Mouse (Mus musculus) forebrain, embryonic 16.5 days (tissue): Measurements from ENCODE around the gene Serpina3f. TPM values are rescaled to one million over a fixed set of nuclear protein-coding genes. Genes with fewer than 3 reads are reported as not detected.

ENCODE experiments used
- ATAC-seq: fragments of 200-750 bp; cut with Nextera tagmentation; 2 replicates; pipeline ENCODE4 v1.8.0; 2017; ENCODE audit warnings: mild to moderate bottlenecking, moderate library complexity
- H3K27ac ChIP-seq: fragments of 300-500 bp; sonication (generic); 2 replicates; pipeline ENCODE4 v1.5.1; 2014; ENCODE audit warnings: low read length, control low read depth
- H3K27me3 ChIP-seq: fragments of 300-500 bp; sonication (generic); replicated peaks from 2 replicates; pipeline ENCODE4 v1.6.1; 2014; ENCODE audit warnings: low read length; ENCODE audit not compliant: control insufficient read depth, insufficient read depth
- H3K36me3 ChIP-seq: fragments of 300-500 bp; sonication (generic); 2 replicates; pipeline ENCODE4 v1.6.1; 2014; ENCODE audit not compliant: control insufficient read depth, insufficient read depth
- H3K4me1 ChIP-seq: fragments of 300-500 bp; sonication (generic); replicated peaks from 2 replicates; pipeline ENCODE4 v1.6.1; 2014; ENCODE audit warnings: low read length; ENCODE audit not compliant: control insufficient read depth, insufficient read depth
- H3K4me2 ChIP-seq: fragments of 300-500 bp; sonication (generic); 2 replicates; pipeline ENCODE4 v1.6.1; 2014; ENCODE audit warnings: mild to moderate bottlenecking, low read length, control low read depth
- H3K4me3 ChIP-seq: fragments of 300-500 bp; sonication (generic); replicated peaks from 2 replicates; pipeline ENCODE4 v1.5.1; 2014; ENCODE audit warnings: mild to moderate bottlenecking, low read length, control low read depth
- H3K9ac ChIP-seq: fragments of 300-500 bp; sonication (generic); replicated peaks from 2 replicates; pipeline ENCODE4 v1.6.1; 2014; ENCODE audit warnings: low read depth, low read length, control low read depth
- H3K9me3 ChIP-seq: fragments of 300-500 bp; sonication (generic); 2 replicates; pipeline ENCODE4 v1.6.1; 2016; ENCODE audit warnings: low read length; ENCODE audit not compliant: control insufficient read depth
- WGBS: fragments of 180-500 bp; shearing (Covaris S2); extraction: QIAGEN DNeasy Blood & Tissue Kit; methylation state at CpG from one replicate; pipeline ENCODE4 v1.1.7; 2014; 5-methylcytosine and 5-hydroxymethylcytosine counted together
- polyA plus RNA-seq: library from polyadenylated mRNA; unstranded; fragments of >200 nt; fragmentation: Nextera tagmentation; extraction: Ambion mirVana; gene quantifications from 2 replicates; pipeline ENCODE4 v1.2.1, GENCODE M21; 2015

Gene Serpina3f
- 0.20 TPM in 1 of 2 replicates, not detected in the other for polyA plus RNA-seq

DNA sequence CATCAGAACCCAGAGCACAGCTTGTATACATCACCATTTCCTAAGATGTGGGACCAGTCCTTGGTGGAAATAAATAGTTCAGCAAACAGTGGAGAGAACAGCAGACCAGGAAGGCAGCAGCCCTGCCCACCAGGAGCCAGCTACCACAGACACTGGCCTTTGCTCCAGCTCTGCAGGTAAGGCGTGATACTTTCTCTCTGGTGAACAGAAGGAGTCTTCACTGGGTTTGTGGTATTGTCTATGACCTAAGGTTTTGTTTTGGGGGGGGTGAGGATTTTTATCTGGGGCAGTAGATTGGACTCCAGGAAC lies at the start of gene Serpina3f:
Gene Serpina3f, plus strand, starts transcription at position 100 of the 309 bp plus-strand sequence.
- Histone ChIP-seq H3K4me3 (no peak within 1 kb of the TSS), H3K9ac (no peak within 1 kb of the TSS), H3K36me3 (no peaks in the 10 kb centered on the region), H3K4me1 (no peaks in the 10 kb centered on the region), H3K9me3 (no peaks in the 10 kb centered on the region), H3K4me2 (no peak within 1 kb of the TSS), H3K27ac (no peak within 1 kb of the TSS), H3K27me3 (no peaks in the 10 kb centered on the region)
- no peak for ATAC-seq
- WGBS = 72% methylated on average over 1 of the region's 1 CpGs

DNA sequence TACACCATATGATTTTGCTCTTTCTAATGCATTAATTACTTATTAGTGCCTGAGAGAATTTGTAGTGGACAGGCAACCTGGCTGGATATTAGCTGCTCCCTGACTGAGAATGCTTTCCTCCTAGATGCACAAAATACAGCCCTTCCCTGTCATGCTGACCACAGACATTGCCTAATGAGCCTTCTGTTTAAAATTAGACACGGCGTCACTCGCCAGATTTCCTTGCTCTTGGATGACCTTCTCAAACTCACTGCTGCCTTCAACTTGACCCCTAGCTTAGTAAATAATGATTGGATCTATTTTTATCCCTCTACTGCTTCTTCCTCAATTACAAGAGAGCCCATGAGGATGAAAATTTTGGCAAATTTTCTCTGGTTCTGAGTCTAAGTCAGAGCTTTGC lies 39.6 kb upstream of the Serpina3f start:
- Histone ChIP-seq H3K4me3 (no peak overlapping the region), H3K27ac (no peak overlapping the region), H3K4me2 (no peak overlapping the region), H3K4me1 (no peaks in the 10 kb centered on the region), H3K27me3 (no peaks in the 10 kb centered on the region), H3K36me3 (no peaks in the 10 kb centered on the region), H3K9me3 (no peaks in the 10 kb centered on the region), H3K9ac (no peak overlapping the region)
- no peak for ATAC-seq
- 89% methylated on average over 3 of the region's 3 CpGs for WGBS

DNA sequence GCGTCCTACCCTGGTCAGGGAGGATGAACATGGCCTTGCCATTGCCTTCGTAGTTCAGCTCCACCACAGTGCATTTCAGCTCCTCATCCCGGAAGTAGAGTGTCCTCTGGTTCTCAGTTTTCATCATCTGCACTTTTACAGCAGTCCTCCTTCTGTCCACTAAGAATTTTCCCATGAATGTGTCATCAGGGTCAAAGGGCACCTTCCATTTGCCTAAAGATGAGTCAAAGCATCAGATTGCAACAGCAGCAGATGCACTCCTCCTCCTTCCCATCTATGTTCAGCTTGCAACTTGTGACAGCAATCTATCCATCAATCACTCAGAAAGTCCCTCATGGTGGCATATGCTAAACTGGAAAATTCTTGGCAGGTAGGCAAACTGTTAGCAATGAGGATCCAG lies 38.7 kb upstream of the Serpina3f start:
- ATAC-seq = no peak
- H3K27me3 ChIP-seq = no peaks in the 10 kb centered on the region
- no peak overlapping the region for H3K27ac ChIP-seq
- H3K4me1 ChIP-seq = no peaks in the 10 kb centered on the region
- H3K36me3 ChIP-seq = no peaks in the 10 kb centered on the region
- no peak overlapping the region for H3K4me3 ChIP-seq
- H3K9ac ChIP-seq = no peak overlapping the region
- H3K9me3 ChIP-seq = no peaks in the 10 kb centered on the region
- WGBS = 82% methylated on average over 3 of the region's 3 CpGs
- no peak overlapping the region for H3K4me2 ChIP-seq

DNA sequence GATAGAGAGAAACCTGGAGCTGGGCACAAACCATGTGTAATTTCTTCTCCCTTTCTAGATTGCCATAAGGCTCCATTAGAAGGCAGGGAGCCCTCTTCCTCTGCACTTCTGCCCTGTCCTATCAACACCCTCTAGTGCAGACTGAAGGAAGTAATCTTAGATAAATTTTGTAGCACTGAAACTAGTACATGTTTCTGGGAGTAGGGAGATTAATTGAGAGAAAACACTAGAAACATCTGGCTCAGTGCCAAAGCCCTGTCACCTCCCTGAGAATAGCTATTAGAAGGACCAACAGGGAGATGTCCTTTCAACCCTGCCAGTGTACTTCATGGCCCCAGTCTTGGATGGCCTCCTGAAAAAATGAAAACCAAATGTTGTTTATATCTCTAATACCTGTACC lies 35.8 kb upstream of the Serpina3f start:
- Histone ChIP-seq H3K36me3 (no peaks in the 10 kb centered on the region), H3K27ac (no peak overlapping the region), H3K4me2 (no peak overlapping the region), H3K9me3 (no peaks in the 10 kb centered on the region), H3K9ac (no peak overlapping the region), H3K4me1 (no peaks in the 10 kb centered on the region), H3K4me3 (no peak overlapping the region), H3K27me3 (no peaks in the 10 kb centered on the region)
- ATAC-seq = no peak

DNA sequence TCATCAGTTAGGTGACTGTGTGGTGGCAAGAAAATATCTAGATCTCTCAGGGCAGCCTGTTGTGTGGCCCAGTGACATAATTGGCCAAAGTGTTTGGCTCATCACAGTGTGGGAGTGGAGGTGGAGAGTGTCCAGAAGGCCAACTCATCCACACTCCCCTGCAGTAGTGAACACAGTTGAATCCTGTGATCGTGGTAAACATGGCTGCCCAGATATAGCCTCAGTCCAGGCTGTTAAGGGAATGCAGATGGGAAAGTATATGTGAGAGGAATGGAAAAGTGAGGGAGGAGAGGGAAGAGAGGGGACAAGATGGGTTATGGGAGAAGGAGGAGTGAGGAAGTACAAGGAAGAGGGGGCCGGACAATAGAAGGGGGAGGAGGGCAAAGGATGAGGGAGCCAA lies 35.4 kb upstream of the Serpina3f start:
- WGBS = 86% methylated on average over 2 of the region's 2 CpGs
- Histone ChIP-seq H3K27me3 (no peaks in the 10 kb centered on the region), H3K4me1 (no peaks in the 10 kb centered on the region), H3K9ac (no peak overlapping the region), H3K4me2 (no peak overlapping the region), H3K4me3 (no peak overlapping the region), H3K9me3 (no peaks in the 10 kb centered on the region), H3K36me3 (no peaks in the 10 kb centered on the region), H3K27ac (no peak overlapping the region)
- ATAC-seq = no peak

DNA sequence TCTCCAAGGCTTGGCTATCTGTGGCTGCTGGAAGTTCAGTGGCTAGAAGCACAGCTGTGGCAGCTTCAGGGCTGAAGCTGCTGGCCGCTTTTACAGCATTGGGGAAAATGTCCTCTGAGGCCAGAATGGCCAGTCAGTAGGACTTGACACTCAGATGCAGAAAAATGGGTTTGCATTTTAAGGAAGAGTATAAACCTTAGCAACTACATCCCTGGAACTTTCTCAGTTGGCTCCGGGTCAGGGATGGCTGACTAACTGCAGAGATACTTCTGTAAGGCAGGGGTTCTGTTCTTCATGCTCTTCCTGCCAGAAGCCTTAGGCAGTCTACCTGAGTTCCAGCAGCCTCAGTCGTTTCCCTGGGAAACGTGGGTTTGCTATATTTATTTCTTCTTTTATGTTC lies 29.3 kb upstream of the Serpina3f start:
- H3K27ac ChIP-seq = no peak overlapping the region
- no peaks in the 10 kb centered on the region for H3K9me3 ChIP-seq
- no peak overlapping the region for H3K4me3 ChIP-seq
- no peaks in the 10 kb centered on the region for H3K4me1 ChIP-seq
- H3K4me2 ChIP-seq = no peak overlapping the region
- WGBS = 78% methylated on average over 4 of the region's 4 CpGs
- ATAC-seq = no peak
- no peaks in the 10 kb centered on the region for H3K27me3 ChIP-seq
- no peaks in the 10 kb centered on the region for H3K36me3 ChIP-seq
- H3K9ac ChIP-seq = no peak overlapping the region

DNA sequence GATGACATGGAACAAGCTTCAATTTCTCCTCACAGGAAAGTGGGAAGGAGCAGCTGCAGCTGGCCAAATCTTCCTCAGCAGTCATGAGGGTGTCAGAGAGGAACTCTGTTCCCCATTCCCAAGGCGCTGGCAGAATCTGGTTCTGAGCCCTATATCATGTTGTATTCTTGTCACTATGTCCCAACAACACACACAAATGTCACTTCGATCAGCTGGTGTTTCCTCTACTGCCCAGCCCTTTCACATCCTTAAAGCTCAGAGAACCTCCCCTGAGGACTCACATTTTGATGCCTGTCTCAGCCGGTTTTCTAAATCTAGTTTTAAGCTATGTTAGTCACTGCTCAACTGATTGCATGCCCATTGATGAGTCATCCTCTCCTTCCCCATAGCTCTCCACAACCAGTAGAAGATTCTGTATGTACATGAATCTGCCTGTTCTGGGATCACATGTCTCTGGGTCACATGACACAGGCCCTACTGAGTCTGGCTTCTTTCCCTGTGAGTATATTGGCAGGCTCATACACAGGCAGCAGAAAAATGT lies 28.2 kb upstream of the Serpina3f start:
- no peak overlapping the region for H3K27ac ChIP-seq
- 90% methylated on average over 3 of the region's 3 CpGs for WGBS
- no peak overlapping the region for H3K4me2 ChIP-seq
- no peak overlapping the region for H3K9ac ChIP-seq
- H3K4me1 ChIP-seq = no peaks in the 10 kb centered on the region
- H3K36me3 ChIP-seq = no peaks in the 10 kb centered on the region
- no peaks in the 10 kb centered on the region for H3K27me3 ChIP-seq
- no peaks in the 10 kb centered on the region for H3K9me3 ChIP-seq
- no peak for ATAC-seq
- no peak overlapping the region for H3K4me3 ChIP-seq

DNA sequence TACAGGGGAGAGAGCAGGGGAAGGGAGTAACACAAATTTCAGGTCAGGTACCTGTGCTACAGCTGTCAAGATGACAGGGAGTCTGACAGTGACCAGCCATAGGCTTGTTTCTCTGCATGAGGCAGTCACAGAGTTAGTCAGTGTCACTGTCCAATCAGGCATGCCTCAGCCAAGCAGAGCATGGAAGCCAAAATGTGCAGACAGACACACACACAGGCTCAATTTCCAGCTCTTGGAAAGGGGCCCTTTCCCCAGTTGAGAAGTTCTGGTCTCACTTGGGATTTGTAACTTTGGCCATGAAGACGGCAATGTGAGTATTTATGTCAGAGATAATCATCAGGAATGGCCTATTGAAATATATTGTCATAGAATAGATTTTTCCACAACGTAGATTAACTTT lies 25.1 kb upstream of the Serpina3f start:
- H3K4me1 ChIP-seq = no peaks in the 10 kb centered on the region
- H3K27me3 ChIP-seq = no peaks in the 10 kb centered on the region
- no peak overlapping the region for H3K27ac ChIP-seq
- H3K4me2 ChIP-seq = no peak overlapping the region
- H3K9me3 ChIP-seq = no peaks in the 10 kb centered on the region
- no peaks in the 10 kb centered on the region for H3K36me3 ChIP-seq
- 77% methylated on average over 2 of the region's 2 CpGs for WGBS
- no peak overlapping the region for H3K4me3 ChIP-seq
- H3K9ac ChIP-seq = no peak overlapping the region
- ATAC-seq = no peak

DNA sequence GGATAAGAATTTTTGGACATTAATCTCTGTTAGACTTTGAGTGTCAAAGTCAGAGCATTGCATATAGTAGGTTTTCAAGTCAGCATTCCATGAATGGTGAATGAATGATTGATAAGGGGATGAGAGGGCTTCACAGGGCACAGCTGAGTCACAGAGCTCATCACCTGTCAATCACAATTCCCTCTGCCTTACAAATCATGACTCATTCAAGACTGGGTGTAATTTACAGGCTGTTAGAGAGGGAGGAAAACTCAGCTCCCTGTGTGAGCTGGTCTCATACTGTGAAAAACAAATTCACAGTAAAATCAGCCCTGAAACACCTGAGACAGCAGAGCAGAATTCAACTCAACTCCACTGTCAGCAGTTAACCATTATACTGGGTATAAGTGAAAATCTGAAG lies 23.5 kb upstream of the Serpina3f start:
- H3K27ac ChIP-seq = no peak overlapping the region
- H3K9me3 ChIP-seq = no peaks in the 10 kb centered on the region
- H3K4me2 ChIP-seq = no peak overlapping the region
- no peaks in the 10 kb centered on the region for H3K4me1 ChIP-seq
- H3K36me3 ChIP-seq = no peaks in the 10 kb centered on the region
- H3K9ac ChIP-seq = no peak overlapping the region
- no peak overlapping the region for H3K4me3 ChIP-seq
- ATAC-seq = no peak
- H3K27me3 ChIP-seq = no peaks in the 10 kb centered on the region

DNA sequence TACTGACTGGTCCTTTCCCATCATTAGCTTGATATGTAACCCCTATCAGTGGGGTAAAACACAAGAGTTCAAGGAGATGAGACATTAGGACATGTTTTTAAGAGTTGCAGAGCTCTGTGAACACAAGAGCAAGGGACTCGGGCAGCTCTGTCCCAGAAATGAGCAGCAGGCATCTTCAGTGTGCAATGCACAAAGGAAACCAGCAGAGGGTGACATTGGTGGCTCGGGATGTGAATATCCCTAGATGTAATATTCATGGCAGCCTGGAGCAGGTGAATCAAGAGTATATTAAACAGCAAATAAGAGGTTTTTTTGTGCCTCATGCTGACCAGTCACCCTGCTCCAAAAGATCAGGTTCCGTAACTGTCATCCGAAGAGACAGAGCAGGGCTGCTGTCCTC lies 5.2 kb upstream of the Serpina3f start:
- H3K27ac ChIP-seq = no peak overlapping the region
- no peak overlapping the region for H3K4me3 ChIP-seq
- H3K4me1 ChIP-seq = no peaks in the 10 kb centered on the region
- no peaks in the 10 kb centered on the region for H3K9me3 ChIP-seq
- ATAC-seq = no peak
- no peaks in the 10 kb centered on the region for H3K27me3 ChIP-seq
- no peak overlapping the region for H3K4me2 ChIP-seq
- no peak overlapping the region for H3K9ac ChIP-seq
- 81% methylated on average over 4 of the region's 4 CpGs for WGBS
- no peaks in the 10 kb centered on the region for H3K36me3 ChIP-seq
